Mouse (Mus musculus) bone marrow, adult 2 months (tissue): ENCODE measurements around the gene Gm20662. TPM values are rescaled to one million over a fixed set of nuclear protein-coding genes. Genes with fewer than 3 reads are reported as not detected.

ENCODE experiments used
- H3K27ac ChIP-seq: fragments of 200-500 bp; 2 replicates; pipeline ENCODE4 v1.5.1; 2012; ENCODE audit warnings: low read depth, mild to moderate bottlenecking, control low read depth, inconsistent platforms, low read length; ENCODE audit not compliant: control insufficient read depth, poor library complexity, insufficient read depth
- H3K4me1 ChIP-seq: fragments of 200-500 bp; 2 replicates; pipeline ENCODE4 v1.6.1; 2011; ENCODE audit warnings: low read length; ENCODE audit not compliant: control insufficient read depth, insufficient read depth
- H3K4me3 ChIP-seq: fragments of 200-500 bp; replicated peaks from 2 replicates; pipeline ENCODE3; 2011; ENCODE audit warnings: mild to moderate bottlenecking, low read depth, low read length, control low read depth; ENCODE audit not compliant: control insufficient read depth
- CTCF ChIP-seq: fragments of 200-500 bp; IDR thresholded peaks from 2 replicates; pipeline ENCODE4 v1.5.1; 2011; ENCODE audit warnings: low read length, control low read depth; ENCODE audit not compliant: control insufficient read depth, insufficient read depth
- POLR2A ChIP-seq: fragments of 200-500 bp; IDR thresholded peaks from 2 replicates; pipeline ENCODE4 v1.6.1; 2011; ENCODE audit warnings: low read depth, mild to moderate bottlenecking, control low read depth, low read length, borderline replicate concordance; ENCODE audit not compliant: control insufficient read depth
- WGBS: fragments of 180-500 bp; shearing (Covaris S2); methylation state at CpG from one replicate; pipeline ENCODE4 v1.1.7; 2018; 5-methylcytosine and 5-hydroxymethylcytosine counted together
- polyA plus RNA-seq: library from polyadenylated mRNA; stranded (reverse); fragments of >200 nt; gene quantifications from 2 replicates; pipeline ENCODE4 v1.2.4, GENCODE M21; 2011; ENCODE audit warnings: low replicate concordance; ENCODE audit not compliant: missing spikeins, insufficient read depth, insufficient read length

Gm20662 gene
- polyA plus RNA-seq, 1 experiment, result not detected

GRCm38 (mm10) chr9:108069529-108069928 lies 73.4 kb downstream of the Gm20662 start:
- Histone ChIP-seq H3K27ac (no peak overlapping the region), H3K4me3 (no peak overlapping the region), H3K4me1 (no peaks in the 10 kb centered on the region)
- TF ChIP-seq POLR2A, result no peak
- TF ChIP-seq CTCF, result no peak
- WGBS, result 91% methylated on average over 7 of the region's 7 CpGs

- Histone ChIP-seq H3K4me1 (no peaks in the 10 kb centered on the region), H3K27ac (no peak overlapping the region), H3K4me3 (no peak overlapping the region)
- TF ChIP-seq CTCF (no peak), POLR2A (no peak)
- WGBS, result 94% methylated on average over 4 of the region's 4 CpGs
Measured at GRCm38 (mm10) chr9:108071801-108072200, 75.7 kb downstream of the Gm20662 start.

GRCm38 (mm10) chr9:108072481-108072924 lies 76.4 kb downstream of the Gm20662 start:
- 90% methylated on average over 9 of the region's 9 CpGs for WGBS
- H3K27ac ChIP-seq, result no peak overlapping the region
- TF ChIP-seq POLR2A, result no peak
- no peak for TF ChIP-seq CTCF
- no peaks in the 10 kb centered on the region for H3K4me1 ChIP-seq
- H3K4me3 ChIP-seq, result no peak overlapping the region

- H3K27ac ChIP-seq, result no peak overlapping the region
- 86% methylated on average over 7 of the region's 7 CpGs for WGBS
- no peak overlapping the region for H3K4me3 ChIP-seq
- H3K4me1 ChIP-seq, result peaks cover 1% of the 10 kb centered on the region
- no peak for TF ChIP-seq CTCF
- TF ChIP-seq POLR2A, result no peak
Measured at GRCm38 (mm10) chr9:108073141-108073930, 77.2 kb downstream of the Gm20662 start.

- TF ChIP-seq CTCF (no peak), POLR2A (0 out of 2 replicates have a peak, but pooled peaks have one; percentile 34)
- 48% methylated on average over 5 of the region's 5 CpGs for WGBS
- Histone ChIP-seq H3K4me3 (peak within 1 kb of the TSS; percentile 86), H3K27ac (peak within 1 kb of the TSS; percentile 93), H3K4me1 (peaks cover 13% of the 10 kb centered on the region)
Measured at GRCm38 (mm10) chr9:108080168-108080567, 84.0 kb downstream of the Gm20662 start, which contains the start of gene Mst1. Gene Mst1, plus strand, starts transcription at chr9:108080436.

GRCm38 (mm10) chr9:108082549-108082948 lies 86.4 kb downstream of the Gm20662 start:
- 13% methylated on average over 19 of the region's 19 CpGs for WGBS
- H3K27ac ChIP-seq, result peak overlapping the region; percentile 81
- TF ChIP-seq POLR2A, result no peak
- TF ChIP-seq CTCF, result no peak
- H3K4me3 ChIP-seq, result peak overlapping the region; percentile 24
- peaks cover 13% of the 10 kb centered on the region for H3K4me1 ChIP-seq

- Histone ChIP-seq H3K4me1 (peaks cover 12% of the 10 kb centered on the region; the same call in 1 of the 2 replicates), H3K4me3 (peak within 1 kb of the TSS; percentile 24), H3K27ac (peak within 1 kb of the TSS; percentile 81)
- 5% methylated on average over 12 of the region's 12 CpGs for WGBS
- TF ChIP-seq CTCF, result no peak
- TF ChIP-seq POLR2A, result peak; percentile 62; the same call in 1 of the 2 replicates
Measured at GRCm38 (mm10) chr9:108082988-108083431, 86.9 kb downstream of the Gm20662 start, which contains the start of gene Rnf123. Gene Rnf123, minus strand, starts transcription at chr9:108083346.

- Histone ChIP-seq H3K4me1 (peaks cover 12% of the 10 kb centered on the region; the same call in 1 of the 2 replicates), H3K27ac (peak overlapping the region; percentile 81), H3K4me3 (no peak overlapping the region)
- WGBS, result 52% methylated on average over 6 of the region's 6 CpGs
- TF ChIP-seq POLR2A, result no peak
- TF ChIP-seq CTCF, result no peak
Measured at GRCm38 (mm10) chr9:108083561-108083960, 87.4 kb downstream of the Gm20662 start.

GRCm38 (mm10) chr9:108085261-108085660 lies 89.1 kb downstream of the Gm20662 start:
- WGBS, result 94% methylated on average over 4 of the region's 4 CpGs
- Histone ChIP-seq H3K4me3 (no peak overlapping the region), H3K4me1 (peaks cover 12% of the 10 kb centered on the region; the same call in 1 of the 2 replicates), H3K27ac (peak overlapping the region; percentile 59; the same call in 1 of the 2 replicates)
- no peak for TF ChIP-seq CTCF
- TF ChIP-seq POLR2A, result no peak
